22 mouse cellular contexts compared by ENCODE assay signal in genomic region chr1:81912607-81913006, GRCm38 (mm10).
DNase-seq lines count a peak whose midpoint lies in the region; TF ChIP-seq lines count a peak whose summit lies in the region.
"Had no signal": no experiment of that assay in that cellular context is flagged by ENCODE, and none has a peak within 500 bp of the region (broad histone marks: within the 10 kb centered on the region; RNA-seq: fewer than 3 reads in every experiment).

No protein-coding gene starts in this region.

- H3K27me3 ChIP-seq in limb, embryonic 10.5 days (ENCODE audit: low read depth, poor library complexity, severe bottlenecking) = no peaks in the 10 kb centered on the region
- no peaks in the 10 kb centered on the region for H3K27me3 ChIP-seq in kidney, adult 2 months (replicated peaks; ENCODE audit: control insufficient read depth, insufficient read depth, low read length)
- H3K27me3 ChIP-seq: CH12.LX; forebrain, embryonic 12.5 days; forebrain, embryonic 15.5 days; heart, embryonic 13.5 days; hindbrain, embryonic 12.5 days; hindbrain, embryonic 15.5 days had no signal

- TF ChIP-seq POLR2A in lung, adult 2 months (IDR thresholded peaks at IDR 0.05; ENCODE audit: borderline replicate concordance, extremely low read depth, low read depth, low read length) = no peak
- no peak for TF ChIP-seq POLR2A in kidney, adult 2 months (IDR thresholded peaks at IDR 0.05; ENCODE audit: low read depth, low read length)

- TF ChIP-seq CTCF in lung, adult 2 months (IDR thresholded peaks at IDR 0.05; ENCODE audit: insufficient read depth, low read length) = no peak
- TF ChIP-seq CTCF in kidney, adult 2 months (conservative IDR thresholded peaks at IDR 0.05; ENCODE audit: insufficient read depth, insufficient read length, low read depth, low read length) = no peak

- no peak overlapping the region for H3K4me3 ChIP-seq in limb, embryonic 10.5 days
- H3K4me3 ChIP-seq in lung, adult 2 months (replicated peaks; ENCODE audit: extremely low read depth, low read depth, low read length) = no peak overlapping the region
- H3K4me3 ChIP-seq in kidney, adult 2 months (ENCODE audit: insufficient read depth, low read depth, low read length) = no peak overlapping the region
- H3K4me3 ChIP-seq: forebrain, embryonic 12.5 days; forebrain, embryonic 15.5 days; heart, adult 2 months; heart, embryonic 10.5 days; heart, embryonic 13.5 days; hindbrain, embryonic 12.5 days; hindbrain, embryonic 15.5 days had no signal

- DNase-seq in 3T3-L1 (ENCODE audit: low read depth, low spot score) (peak; percentile 81), NIH3T3 (ENCODE audit: low read depth) (peak; percentile 56)
- no peak for DNase-seq in limb, embryonic 10.5 days (ENCODE audit: low spot score)
- DNase-seq in heart, postnatal 10 days = no peak
- no peak for DNase-seq in lung, adult 2 months
- DNase-seq in kidney, adult 2 months = no peak
- DNase-seq: adrenal gland, adult 8-10 months; adrenal gland, postnatal 36 days; cerebellum, adult 18-20 months; cerebellum, adult 9-10 months; cerebellum, postnatal 14 days; gastrocnemius, postnatal 10 days; gastrocnemius, postnatal 36 days; heart, adult 2 months had no signal

- intact Hi-C loops in heart, postnatal 10 days (cut with DNase I) = no loop called here

- peak overlapping the region; percentile 36; the same call in 1 of the 2 replicates for H3K27ac ChIP-seq in limb, embryonic 10.5 days
- no peak overlapping the region for H3K27ac ChIP-seq in kidney, adult 2 months (ENCODE audit: insufficient read depth, low read depth, low read length)
- H3K27ac ChIP-seq: forebrain, embryonic 12.5 days; forebrain, embryonic 15.5 days; heart, adult 2 months; heart, embryonic 10.5 days; heart, embryonic 13.5 days; hindbrain, embryonic 12.5 days; hindbrain, embryonic 15.5 days had no signal

- H3K9me3 ChIP-seq in limb, embryonic 10.5 days (replicated peaks) = no peaks in the 10 kb centered on the region
- H3K9me3 ChIP-seq: forebrain, embryonic 12.5 days; forebrain, embryonic 15.5 days; heart, embryonic 10.5 days; heart, embryonic 13.5 days; hindbrain, embryonic 12.5 days; hindbrain, embryonic 15.5 days had no signal

- H3K4me1 ChIP-seq in limb, embryonic 10.5 days = peaks cover 9% of the 10 kb centered on the region
- H3K4me1 ChIP-seq in lung, adult 2 months (ENCODE audit: control insufficient read depth, insufficient read depth, low read length) = no peaks in the 10 kb centered on the region
- H3K4me1 ChIP-seq in kidney, adult 2 months (ENCODE audit: control insufficient read depth, insufficient read depth, low read length) = peaks cover 4% of the 10 kb centered on the region; the same call in 1 of the 2 replicates
- H3K4me1 ChIP-seq: forebrain, embryonic 12.5 days; forebrain, embryonic 15.5 days; hindbrain, embryonic 12.5 days; hindbrain, embryonic 15.5 days had no signal

- no peaks in the 10 kb centered on the region for H3K36me3 ChIP-seq in limb, embryonic 10.5 days
- no peaks in the 10 kb centered on the region for H3K36me3 ChIP-seq in kidney, adult 2 months (ENCODE audit: control insufficient read depth, insufficient read depth, low read length)
- H3K36me3 ChIP-seq: forebrain, embryonic 12.5 days; forebrain, embryonic 15.5 days; G1E; heart, embryonic 10.5 days; heart, embryonic 13.5 days; hindbrain, embryonic 12.5 days; hindbrain, embryonic 15.5 days had no signal

Comparison
In these comparisons a context has a peak if more than half of its experiments do, and no peak if none do; other contexts are left out.
1. DNase-seq: peak in 3T3-L1 (single experiment) and NIH3T3 (single experiment); none in limb, embryonic 10.5 days (single experiment), heart, postnatal 10 days (0 of 2), lung, adult 2 months (single experiment) and kidney, adult 2 months (single experiment).